Mouse (Mus musculus) liver, adult 2 months (tissue): ENCODE results near the gene Smad5.

ENCODE experiments used
- CTCF ChIP-seq: fragments of 200-500 bp; IDR thresholded peaks from 2 replicates; pipeline ENCODE4 v1.5.1; 2011; ENCODE audit warnings: low read depth, low read length, control low read depth
- POLR2A ChIP-seq: fragments of 200-500 bp; IDR thresholded peaks from 2 replicates; pipeline ENCODE4 v1.6.1; 2011; ENCODE audit warnings: low read length, control low read depth; ENCODE audit not compliant: insufficient read depth; ENCODE audit errors: extremely low read depth

DNA sequence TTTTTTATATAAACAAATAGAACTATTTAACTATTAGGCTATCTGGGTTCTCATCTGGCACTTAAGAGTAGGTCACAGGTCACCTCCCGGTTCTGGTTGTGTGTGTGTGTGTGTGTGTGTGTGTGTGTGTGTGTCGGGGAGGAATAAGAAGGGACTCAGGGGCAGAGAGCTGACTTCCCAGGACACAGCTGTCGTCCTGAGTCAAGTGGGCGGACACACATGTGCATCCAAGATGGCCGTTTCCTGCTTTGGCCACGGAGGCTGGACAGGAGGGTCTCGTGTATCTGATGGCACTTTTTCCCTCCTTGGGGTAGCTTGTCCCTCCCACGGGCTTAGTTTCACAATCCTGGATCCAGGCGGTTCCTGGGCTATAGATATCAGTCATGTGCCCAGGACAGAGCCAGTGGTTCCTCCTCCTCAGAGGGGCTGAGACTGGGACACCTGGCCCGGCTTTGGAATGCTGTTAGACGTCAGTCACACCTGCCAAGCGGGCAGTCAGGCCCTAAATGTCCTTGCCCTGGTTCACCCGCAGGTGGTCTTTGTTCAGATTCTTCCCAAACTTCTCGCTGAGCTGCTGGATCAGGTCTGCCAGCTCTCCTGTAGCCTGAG lies 70.6 kb downstream of the Smad5 start:
- TF ChIP-seq CTCF = no peak
- no peak for TF ChIP-seq POLR2A
